Mouse (Mus musculus) embryo, embryonic 9.5 days (tissue): ENCODE data around the gene Camk1d.

Source experiments
- DNase-seq: peaks from one replicate; pipeline ENCODE4 v3.0.0-alpha.2; 2017; ENCODE audit errors: extremely low spot score

Camk1d gene

DNA sequence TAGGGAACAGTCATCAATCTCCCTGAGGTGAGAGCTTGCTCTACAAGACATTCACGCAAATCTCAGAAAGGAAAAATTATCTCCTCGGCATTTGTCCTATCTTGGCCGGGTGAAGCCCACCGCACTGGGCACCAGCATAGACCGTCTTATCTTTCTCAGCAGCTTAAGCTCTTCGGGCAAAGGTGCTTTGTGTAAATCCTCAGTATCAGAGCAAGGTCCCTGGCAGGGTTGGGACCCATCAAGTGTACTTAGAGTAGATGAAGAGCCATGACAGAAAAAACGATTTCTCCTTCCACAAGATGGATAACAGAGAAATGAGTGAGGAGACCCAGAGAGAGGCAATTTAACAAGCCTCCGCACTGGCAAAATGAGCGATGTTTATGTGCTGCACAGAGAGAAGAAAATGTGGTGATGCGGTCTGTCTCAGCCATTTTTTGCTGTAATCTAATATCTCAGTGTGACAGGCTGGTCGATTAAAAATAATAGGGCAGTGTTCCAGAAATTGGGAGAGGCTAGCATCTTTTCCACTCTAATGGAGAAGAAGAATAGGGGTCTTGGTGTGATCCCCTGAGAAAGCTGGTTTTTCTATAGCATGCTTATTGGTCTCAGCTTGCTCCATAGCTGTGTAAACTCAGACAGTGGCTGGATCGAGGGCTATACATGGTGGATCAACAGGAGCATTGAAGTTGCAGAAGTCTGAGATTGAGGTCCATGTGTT is 386.6 kb downstream of the Camk1d start:
- DNase-seq: no peak

DNA sequence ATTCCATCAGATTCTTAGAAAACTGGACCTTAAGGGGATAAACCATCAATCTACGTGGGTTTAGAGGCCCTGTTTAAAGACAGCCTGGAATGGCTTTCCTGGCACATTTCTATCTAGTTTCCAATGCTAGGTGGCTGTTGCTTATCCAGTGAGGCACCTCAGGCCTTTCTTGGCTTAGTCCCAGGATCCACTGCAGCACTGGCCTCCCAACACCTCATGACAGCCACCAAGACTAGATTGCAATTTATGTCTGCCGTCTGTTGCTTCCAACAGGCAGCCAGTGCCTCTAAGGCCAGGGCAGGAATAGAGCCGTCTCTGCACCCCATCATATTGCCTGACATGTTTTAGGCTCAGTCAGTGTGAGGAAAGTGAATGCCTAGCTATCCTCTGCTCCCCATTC is 389.5 kb downstream of the Camk1d start:
- DNase-seq: no peak

DNA sequence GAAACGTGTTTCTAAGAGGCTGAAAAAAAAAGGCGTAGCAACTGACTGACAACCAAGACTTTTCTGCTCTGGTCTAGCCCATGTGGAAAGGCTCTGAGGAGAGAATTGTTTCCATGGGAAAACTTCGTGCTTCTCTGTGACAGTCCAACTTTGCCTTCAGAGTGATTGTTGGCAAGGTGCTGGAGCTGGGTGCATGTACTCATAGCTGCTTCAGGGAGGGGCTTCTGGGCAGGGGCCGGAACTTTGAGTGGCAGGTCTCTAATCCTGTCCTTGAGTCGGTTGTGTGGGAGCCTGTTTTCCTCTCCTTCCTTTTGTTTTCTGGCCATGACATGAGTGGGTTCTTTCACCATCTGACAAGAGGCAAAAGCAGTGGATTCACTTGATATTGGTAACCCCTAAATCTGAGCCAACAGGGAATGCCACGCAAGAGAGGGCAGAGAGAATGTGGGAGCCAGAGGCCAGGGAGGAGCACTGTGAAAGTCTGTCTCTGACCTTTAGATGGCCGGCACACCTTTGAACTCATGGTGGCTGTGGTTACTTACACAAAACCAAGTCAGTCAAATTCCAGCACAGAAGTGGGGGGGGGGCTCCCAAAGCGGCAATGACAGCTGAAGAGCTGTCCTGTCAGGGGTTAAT is 392.5 kb downstream of the Camk1d start:
- DNase-seq: no peak

DNA sequence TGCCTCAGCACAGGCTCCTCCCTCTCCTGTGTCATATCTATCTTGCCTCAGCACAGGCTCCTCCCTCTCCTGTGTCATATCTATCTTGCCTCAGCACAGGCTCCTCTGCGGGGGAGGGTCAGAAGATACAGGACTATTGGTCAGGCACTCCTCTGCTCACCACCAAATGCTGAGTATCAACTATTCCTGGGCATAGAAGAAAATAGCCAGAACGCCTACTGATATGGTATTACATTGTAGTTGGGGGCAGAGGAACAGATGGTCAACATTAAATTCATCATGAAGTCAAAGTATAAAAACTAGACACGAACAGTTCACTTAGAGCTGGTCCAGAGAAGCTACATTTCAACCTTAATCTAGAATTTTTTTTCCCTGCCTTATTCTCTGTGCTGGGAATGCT is 395.2 kb downstream of the Camk1d start:
- DNase-seq: no peak

DNA sequence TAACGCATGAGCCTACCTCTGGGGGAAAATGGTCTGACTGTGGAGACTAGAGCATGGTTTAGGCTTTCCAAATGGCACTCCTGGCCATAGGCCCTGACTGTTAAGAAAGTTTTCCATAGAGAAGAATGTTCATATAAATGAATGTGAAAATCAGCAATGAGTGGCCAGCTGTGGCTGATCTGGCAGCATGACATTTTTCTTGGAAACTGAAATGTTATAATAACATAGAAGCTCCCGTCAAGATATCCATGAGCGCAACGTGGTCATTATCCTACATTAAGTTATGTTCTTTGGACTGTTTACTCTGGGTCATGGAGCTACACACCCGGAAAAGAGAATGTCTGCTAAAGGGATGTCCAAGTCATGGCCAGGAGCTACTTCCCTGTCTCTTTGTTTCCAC is 397.6 kb downstream of the Camk1d start:
- no peak for DNase-seq

DNA sequence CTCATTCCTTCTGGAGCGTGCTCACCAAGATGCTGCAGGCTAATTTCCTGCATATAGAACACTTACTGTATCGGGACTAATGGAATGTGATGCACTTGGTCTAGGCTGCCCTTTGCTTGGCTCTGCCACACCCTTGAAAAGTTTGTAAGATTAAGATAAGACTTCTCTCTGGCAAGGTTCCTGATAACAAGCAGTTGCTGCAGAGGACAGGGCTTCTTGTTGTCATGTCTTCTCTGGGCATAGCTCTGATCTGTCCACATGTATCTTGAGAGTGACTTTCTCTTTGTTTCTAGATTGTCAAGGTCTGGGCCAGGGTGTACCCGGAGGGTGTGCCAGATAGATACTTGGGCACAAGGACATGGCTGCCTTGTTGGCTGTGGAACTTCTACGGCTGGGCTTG is 398.1 kb downstream of the Camk1d start:
- no peak for DNase-seq

DNA sequence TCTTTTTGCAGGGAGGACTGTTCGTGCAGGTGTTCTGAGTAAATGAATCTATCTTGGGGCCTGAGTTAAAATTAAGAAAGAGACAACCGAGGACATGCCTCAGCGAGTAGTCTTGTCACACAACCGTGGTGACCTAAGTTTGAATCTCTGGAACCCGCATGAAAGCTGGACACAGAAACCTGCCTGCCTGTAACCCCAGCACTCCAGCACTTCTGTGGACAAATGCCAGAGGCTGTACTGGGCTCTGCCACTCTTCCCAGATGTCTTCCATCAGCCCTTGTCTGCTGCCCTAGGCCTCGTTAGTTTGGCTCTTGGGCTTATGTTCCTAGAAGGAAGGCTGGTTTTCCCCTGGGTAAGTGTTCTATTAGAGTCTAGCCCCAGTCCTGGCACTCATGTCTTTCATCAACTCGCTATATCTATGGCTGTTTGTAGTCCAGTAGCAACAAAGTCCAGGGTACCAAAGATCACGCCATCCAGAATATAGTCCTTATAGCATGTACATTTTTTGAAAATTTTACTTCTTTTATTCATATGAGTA is 399.0 kb downstream of the Camk1d start:
- no peak for DNase-seq

DNA sequence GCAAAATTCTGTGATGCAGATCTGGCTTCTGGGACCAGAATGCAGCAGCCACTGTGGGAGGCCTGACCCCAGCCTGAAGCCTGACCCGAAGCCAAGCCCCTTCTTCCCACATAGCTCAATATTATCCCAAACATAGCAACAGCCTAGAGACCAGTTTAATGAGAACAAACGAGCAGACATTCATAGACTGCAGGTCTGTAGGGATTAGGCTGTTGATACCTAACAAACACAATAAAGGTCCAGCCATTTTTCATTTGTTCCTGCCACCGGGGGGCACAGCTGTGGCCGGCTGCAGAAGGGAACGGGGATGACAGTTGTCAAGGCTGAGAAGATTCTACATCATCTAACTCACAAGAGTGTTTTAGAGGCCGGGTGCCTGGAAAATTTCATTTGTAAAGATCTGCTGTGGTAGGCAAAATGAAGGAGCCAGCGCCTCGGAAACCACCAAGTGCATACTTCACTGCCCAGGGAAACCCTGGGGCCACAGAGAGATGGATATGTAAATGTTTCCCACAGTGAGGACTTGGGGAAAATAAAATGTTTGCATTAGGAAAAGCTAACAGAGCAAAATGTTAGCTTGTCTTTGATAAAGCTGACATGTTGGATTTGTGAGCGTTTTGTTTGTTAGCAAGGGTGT is 399.7 kb downstream of the Camk1d start:
- peak; percentile 54 for DNase-seq

DNA sequence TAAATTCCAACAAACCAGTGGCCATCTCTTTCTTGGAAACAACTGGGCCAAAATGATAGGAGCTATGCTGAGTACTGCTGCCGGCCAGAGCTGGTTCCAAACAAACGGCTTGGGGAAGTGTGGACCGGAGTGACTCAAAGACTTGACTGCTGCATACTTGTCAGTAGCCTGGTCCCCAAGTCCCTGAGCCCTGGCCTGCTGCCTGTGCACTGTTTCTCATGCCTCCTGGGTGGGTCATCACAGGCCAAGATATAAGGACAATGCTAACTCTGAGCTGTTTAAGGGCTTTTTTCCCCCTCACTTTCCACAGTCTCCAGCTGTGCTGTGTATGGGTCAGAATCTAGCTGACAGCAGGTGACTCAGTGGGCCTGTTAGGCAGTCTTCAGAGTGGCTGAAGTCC is 409.2 kb downstream of the Camk1d start:
- DNase-seq: no peak

DNA sequence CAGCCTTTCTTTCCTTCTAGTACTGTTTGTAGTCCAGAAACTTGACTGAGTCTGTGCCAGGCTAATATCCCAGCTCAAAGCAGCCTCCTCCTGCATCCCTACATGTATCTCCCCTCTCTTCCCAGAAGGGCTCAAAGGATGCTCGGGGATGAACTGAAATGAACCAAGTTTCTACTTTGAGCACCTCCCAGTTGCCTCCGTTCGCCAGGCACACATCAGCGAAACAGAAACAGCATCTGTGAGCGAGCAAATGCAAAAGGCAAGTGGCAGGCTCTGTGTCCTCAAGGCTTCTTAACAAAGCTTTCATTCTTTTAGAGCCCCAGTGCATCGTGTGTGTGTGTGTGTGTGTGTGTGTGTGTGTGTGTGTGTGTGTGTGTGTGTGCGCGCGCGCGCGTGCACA is 409.9 kb downstream of the Camk1d start:
- DNase-seq: no peak

DNA sequence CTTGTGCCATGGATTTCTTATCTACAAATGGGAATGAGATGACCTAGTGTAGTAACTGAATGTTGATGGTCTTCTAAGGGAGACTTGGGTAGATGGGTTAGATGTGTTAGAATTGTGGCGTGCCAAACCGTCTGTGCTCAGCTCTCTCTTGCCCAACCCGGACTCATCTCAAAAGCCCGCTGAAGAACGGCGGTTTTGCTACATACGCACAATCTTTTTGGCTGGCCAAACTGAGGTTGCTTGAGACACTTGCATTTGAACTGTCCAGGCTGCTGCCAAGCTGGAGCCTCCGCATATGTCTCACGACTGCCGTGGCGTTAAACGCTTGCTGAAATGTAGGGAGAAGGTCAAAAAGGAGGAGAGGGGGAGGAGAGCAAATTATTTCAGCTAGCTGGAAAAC is 413.0 kb downstream of the Camk1d start:
- DNase-seq: no peak

DNA sequence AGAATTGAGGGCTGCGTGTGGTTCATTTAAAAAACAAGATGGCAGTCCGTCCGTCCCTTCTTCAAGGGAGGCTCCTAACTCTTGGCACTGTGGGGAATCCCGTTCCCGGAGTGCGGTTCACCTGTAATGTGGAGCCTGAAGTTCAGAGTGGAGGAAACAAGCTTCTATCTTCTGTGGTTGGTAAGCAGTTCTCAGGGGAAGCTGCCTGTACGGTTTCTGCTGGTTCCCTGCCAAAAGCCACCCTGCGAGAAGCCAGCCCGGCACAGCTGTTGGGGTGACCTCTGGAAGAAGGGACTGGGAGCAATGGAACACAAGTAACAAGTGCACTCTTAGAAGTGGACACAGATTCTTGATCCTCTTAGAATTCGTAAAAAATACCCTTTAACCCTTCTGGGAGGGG is 416.2 kb downstream of the Camk1d start:
- DNase-seq: no peak

DNA sequence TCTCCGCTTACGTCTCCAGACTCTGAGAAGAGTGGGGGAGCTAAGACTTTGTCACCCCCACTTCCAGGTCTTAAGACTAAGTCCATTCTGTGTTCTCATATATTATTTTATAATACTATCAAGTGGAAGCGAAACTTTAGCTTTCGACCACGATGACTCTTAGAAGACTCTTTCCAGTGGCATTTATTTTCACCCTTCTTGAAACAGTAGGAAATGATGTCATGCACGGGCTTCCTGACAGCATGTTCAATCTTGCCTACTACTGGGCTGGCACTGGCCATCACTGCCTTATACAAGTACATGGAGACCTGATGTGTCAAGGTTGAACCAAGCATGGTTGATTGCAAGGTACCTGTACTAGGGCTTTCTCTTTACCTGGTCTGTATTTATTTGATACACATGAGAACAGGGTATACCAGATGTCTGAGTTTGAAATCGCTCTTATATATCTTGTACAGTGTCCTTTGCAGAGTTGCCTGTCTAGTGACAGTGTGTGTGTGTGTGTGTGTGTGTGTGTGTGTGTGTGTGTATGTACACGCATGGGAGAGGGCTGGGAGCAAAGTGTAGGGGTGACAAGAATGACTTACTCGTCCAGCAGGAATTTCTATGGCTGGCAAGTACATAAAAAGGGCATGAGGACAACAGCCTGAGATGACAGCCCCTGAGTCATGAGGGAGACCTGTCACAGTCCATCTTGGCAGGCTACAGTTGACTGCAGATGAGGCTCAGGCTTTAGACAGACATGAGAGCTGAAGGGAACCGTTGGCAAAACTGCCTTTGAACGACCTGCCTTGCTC is 417.4 kb downstream of the Camk1d start:
- no peak for DNase-seq

DNA sequence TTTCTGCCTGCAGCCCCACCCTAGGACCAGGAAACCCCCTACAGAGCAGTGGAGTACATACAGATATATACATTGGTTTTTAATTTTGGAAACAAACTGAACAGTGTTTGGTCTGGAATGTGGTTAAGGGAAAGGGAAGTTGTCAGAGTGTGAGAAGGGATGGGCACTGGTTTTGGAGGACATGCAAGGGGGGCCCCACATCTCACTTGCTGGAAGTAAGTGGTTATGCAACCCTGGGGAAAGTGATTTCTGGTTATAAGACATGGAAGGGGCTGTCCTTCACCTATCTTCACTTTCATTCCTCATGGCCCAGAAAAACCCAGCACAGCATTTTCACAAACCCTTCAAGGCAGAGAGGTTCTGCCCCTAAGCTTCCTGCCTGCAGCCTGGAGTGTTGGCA is 419.2 kb downstream of the Camk1d start:
- no peak for DNase-seq

DNA sequence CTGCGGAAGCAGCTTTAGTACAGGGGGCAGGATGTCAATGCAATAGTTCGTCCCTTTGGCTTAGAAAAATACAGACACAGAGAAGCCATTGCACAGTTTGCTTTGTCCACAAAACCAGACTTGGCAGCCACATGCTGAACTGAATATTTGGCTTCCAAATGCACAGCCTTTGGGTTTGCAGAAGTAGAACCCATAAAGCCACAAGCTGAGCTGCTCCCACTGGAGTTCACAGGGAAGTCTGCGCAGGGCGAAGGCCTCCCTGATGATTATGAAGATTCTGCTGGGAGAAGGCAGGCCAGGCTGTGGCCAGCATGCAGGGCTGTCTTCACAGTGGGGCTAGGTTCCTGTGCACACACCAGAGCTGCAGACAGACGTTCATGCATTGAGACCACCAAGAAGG is 419.9 kb downstream of the Camk1d start:
- no peak for DNase-seq

DNA sequence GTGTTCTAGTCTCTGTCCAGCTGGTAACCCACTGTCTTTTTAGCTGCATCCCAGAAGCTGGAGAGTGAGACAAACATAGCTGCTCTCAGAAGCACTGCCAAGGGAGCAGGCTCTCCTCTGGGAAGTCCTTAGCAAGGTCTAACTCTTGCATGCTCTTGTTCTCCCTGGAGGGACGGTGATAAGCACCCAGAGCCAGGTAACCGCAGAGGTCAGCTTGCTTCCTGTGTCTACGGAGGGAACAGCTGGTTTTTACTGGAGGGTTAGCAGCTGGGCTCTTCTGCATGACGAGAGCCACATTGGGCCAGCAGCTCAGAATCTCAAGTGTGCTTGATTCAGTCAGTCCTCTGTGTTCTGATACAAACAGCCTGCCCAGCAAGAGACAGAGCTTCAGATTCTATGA is 425.7 kb downstream of the Camk1d start:
- DNase-seq: no peak

DNA sequence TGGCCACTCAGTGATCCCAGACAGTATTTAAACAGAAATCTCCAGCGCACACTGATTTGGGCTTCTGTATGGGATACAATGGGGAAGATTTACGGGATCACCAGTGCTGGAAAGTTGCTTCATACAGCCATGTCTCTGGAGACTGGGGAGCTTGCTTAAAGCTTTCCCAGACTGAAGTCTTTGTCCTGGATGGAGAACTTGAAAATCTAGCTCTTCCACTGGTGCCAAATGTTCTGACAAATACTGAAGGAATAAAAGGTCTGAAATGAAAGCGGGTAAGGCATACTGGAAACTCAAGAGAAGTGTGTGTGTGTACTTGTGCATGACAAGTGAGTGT is 427.3 kb downstream of the Camk1d start:
- no peak for DNase-seq

DNA sequence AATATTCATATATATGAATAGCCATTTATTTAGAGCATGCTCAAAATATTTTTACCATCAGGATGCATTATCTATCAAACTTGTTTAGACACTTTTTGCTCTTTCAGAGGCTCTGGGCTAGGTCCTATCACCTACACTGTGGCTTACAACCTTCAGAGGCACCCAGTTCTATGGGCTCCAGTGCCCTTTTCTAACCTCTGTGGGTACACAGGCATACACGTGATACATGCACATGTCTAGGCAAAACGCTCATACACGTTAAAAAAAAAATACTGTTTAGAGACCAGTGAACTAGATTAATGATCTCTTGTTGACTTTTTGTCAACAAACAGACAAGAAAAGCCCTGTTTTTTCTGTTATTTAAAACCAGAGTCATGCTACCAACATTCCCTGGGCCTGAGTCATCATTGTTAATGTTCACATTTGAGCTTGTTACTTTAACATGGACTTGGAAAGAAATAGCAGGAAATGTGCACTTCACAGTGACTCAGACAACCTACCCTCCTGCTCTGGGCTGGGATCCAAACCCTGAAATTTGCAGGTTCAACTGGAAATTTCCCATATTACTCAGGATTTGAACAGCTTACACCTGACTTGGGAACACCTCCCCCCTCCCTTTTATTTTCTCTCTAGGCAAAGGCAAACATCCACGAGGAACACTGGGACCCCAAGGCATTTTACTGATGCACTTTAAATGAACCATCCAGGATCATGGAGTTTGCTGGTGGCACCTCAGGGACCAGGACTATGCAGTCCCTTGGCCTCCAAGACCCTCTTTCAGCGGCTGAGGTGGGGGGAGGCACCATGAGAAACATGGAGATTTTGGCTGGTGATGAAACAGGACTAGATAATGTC is 427.9 kb downstream of the Camk1d start:
- DNase-seq: no peak

DNA sequence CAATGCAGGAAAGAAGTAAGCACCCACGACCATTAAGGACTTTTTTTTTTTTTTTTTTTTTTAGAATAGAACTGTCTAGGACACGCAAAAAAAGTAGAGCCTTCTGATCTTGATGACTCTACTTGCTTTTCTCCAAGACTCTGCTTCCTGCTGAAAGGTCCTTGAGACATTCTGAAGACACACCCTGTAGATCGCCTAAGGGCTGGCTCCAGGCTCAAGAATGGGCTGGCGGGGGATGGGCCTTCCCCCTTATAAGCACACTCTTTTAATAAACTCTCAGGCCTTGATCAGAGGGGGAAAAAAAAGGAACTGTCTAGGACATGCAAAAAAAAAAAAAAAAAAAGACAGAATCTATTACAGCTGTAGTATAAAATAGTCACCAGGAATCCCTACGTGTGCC is 430.0 kb downstream of the Camk1d start:
- DNase-seq: no peak

DNA sequence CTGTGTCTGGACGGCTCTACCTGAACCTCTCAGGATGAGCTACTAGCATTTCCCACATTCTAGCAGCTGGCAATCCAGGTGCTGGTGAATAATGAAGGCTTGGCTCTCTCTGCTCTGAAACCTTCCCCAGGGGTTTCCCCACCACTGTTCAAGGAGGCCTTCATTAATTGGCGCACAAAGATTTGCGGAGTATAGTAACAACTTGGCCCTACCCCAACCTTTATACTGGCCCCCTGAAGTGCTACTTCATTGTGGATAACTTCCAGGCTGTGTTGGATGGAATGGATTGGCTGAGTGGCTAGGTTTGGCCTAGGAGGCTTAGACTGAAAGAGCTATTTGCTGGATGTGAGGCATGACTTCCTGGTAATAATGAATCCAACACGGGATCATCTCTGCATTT is 431.7 kb downstream of the Camk1d start:
- DNase-seq: no peak

DNA sequence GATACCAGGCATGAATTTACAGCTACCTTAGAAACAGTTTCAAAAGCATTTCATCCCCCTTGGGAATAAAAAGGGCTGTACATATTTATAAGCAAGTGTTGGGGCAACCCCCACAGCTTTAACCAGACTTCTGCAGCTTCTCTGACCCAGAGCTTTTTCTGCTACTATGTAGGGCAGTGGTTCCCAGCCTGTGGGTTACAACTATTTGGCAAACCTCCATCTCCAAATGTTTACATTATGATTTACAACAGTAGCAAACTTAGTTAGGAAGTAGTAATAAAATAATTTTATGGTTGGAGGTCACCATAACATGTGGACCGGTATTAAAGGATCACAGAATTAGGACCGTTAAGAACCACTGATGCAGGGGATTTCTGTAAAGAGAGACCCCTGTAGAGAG is 446.3 kb downstream of the Camk1d start:
- DNase-seq: no peak

DNA sequence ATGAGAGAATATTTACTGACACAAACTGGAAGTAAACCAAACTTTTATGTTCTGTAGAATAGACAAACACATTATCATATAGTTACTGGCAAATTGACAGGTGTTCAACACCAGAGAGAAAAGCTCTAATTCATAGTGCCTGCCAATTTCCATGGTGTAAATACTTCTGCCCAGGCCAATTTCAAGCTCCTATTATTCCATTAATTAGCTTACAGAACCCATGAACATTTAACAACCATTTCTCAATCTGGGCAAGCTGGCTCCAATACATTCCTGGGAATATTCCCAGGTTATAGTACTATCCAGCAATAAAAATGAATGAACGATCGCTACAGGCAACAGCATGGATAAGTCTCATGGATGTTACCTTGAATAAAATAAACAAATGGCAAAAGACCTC is 452.0 kb downstream of the Camk1d start:
- DNase-seq: no peak
